Mouse (Mus musculus): Measurements from ENCODE around the gene Gm9821. TPM values are rescaled to one million over a fixed set of nuclear protein-coding genes. Genes with fewer than 3 reads are reported as not detected.

The Gm9821 gene
- polyA plus RNA-seq, 1 experiment from 2014 or later = 0.33 TPM

GRCm38 (mm10) chr2:91923415-91924337 lies 21.8 kb upstream of the Gm9821 start:
- peak overlapping the region; percentile 44 for H3K4me3 ChIP-seq (ENCODE audit: low read length)
- H3K27ac ChIP-seq (ENCODE audit: low read length) = no peak overlapping the region
- peaks cover 20% of the 10 kb centered on the region for H3K4me1 ChIP-seq (replicated peaks; ENCODE audit: control insufficient read depth, insufficient read depth, low read length)
- no peaks in the 10 kb centered on the region for H3K36me3 ChIP-seq (ENCODE audit: control insufficient read depth, insufficient read depth, low read length)
- ATAC-seq (ENCODE audit: low read depth) = peak; percentile 37; the same call in 1 of the 2 replicates
- peaks cover 40% of the 10 kb centered on the region for H3K27me3 ChIP-seq (ENCODE audit: control insufficient read depth, insufficient read depth, low read depth, low read length)
- no peaks in the 10 kb centered on the region for H3K9me3 ChIP-seq (ENCODE audit: control insufficient read depth, low read length)
- 2% methylated on average over 54 of the region's 54 CpGs for WGBS
- H3K9ac ChIP-seq (ENCODE audit: low read length) = peak overlapping the region; percentile 38; the same call in 1 of the 2 replicates
- peak overlapping the region; percentile 62 for H3K4me2 ChIP-seq (ENCODE audit: low read depth, low read length)

GRCm38 (mm10) chr2:91924726-91925125 lies 20.8 kb upstream of the Gm9821 start:
- Histone ChIP-seq H3K27me3 (ENCODE audit: control insufficient read depth, insufficient read depth, low read depth, low read length) (peaks cover 40% of the 10 kb centered on the region), H3K9me3 (ENCODE audit: control insufficient read depth, low read length) (no peaks in the 10 kb centered on the region), H3K36me3 (ENCODE audit: control insufficient read depth, insufficient read depth, low read length) (no peaks in the 10 kb centered on the region), H3K4me2 (ENCODE audit: low read depth, low read length) (no peak overlapping the region), H3K27ac (ENCODE audit: low read length) (no peak overlapping the region), H3K4me3 (ENCODE audit: low read length) (no peak overlapping the region), H3K4me1 (replicated peaks; ENCODE audit: control insufficient read depth, insufficient read depth, low read length) (peaks cover 21% of the 10 kb centered on the region), H3K9ac (ENCODE audit: low read length) (no peak overlapping the region)
- no peak for ATAC-seq (ENCODE audit: low read depth)
- 79% methylated on average over 1 of the region's 1 CpGs for WGBS

GRCm38 (mm10) chr2:91925442-91925841 lies 20.1 kb upstream of the Gm9821 start:
- Histone ChIP-seq H3K4me1 (replicated peaks; ENCODE audit: control insufficient read depth, insufficient read depth, low read length) (peaks cover 28% of the 10 kb centered on the region), H3K27ac (ENCODE audit: low read length) (no peak overlapping the region), H3K4me3 (ENCODE audit: low read length) (no peak overlapping the region), H3K9me3 (ENCODE audit: control insufficient read depth, low read length) (no peaks in the 10 kb centered on the region), H3K4me2 (ENCODE audit: low read depth, low read length) (no peak overlapping the region), H3K36me3 (ENCODE audit: control insufficient read depth, insufficient read depth, low read length) (no peaks in the 10 kb centered on the region), H3K27me3 (ENCODE audit: control insufficient read depth, insufficient read depth, low read depth, low read length) (peaks cover 38% of the 10 kb centered on the region), H3K9ac (ENCODE audit: low read length) (no peak overlapping the region)
- WGBS = 63% methylated on average over 15 of the region's 15 CpGs
- no peak for ATAC-seq (ENCODE audit: low read depth)

- WGBS = 83% methylated on average over 3 of the region's 3 CpGs
- Histone ChIP-seq H3K27ac (ENCODE audit: low read length) (no peak within 1 kb of the TSS), H3K4me1 (replicated peaks; ENCODE audit: control insufficient read depth, insufficient read depth, low read length) (peaks cover 26% of the 10 kb centered on the region), H3K9me3 (ENCODE audit: control insufficient read depth, low read length) (no peaks in the 10 kb centered on the region), H3K36me3 (ENCODE audit: control insufficient read depth, insufficient read depth, low read length) (no peaks in the 10 kb centered on the region), H3K4me3 (ENCODE audit: low read length) (no peak within 1 kb of the TSS), H3K9ac (ENCODE audit: low read length) (no peak within 1 kb of the TSS), H3K4me2 (ENCODE audit: low read depth, low read length) (peak within 1 kb of the TSS; percentile 31; the same call in 1 of the 2 replicates), H3K27me3 (ENCODE audit: control insufficient read depth, insufficient read depth, low read depth, low read length) (peaks cover 24% of the 10 kb centered on the region)
- ATAC-seq (ENCODE audit: low read depth) = no peak
Measured at GRCm38 (mm10) chr2:91926949-91927348, 18.6 kb upstream of the Gm9821 start, which contains the start of gene Chrm4. TSS of gene Chrm4 (plus strand) at chr2:91927249.

- H3K4me3 ChIP-seq (ENCODE audit: low read length) = no peak overlapping the region
- peaks cover under 1% of the 10 kb centered on the region; the same call in 1 of the 2 replicates for H3K36me3 ChIP-seq (ENCODE audit: control insufficient read depth, insufficient read depth, low read length)
- ATAC-seq (ENCODE audit: low read depth) = no peak
- peaks cover 14% of the 10 kb centered on the region for H3K27me3 ChIP-seq (ENCODE audit: control insufficient read depth, insufficient read depth, low read depth, low read length)
- peak overlapping the region; percentile 31; the same call in 1 of the 2 replicates for H3K4me2 ChIP-seq (ENCODE audit: low read depth, low read length)
- no peak overlapping the region for H3K27ac ChIP-seq (ENCODE audit: low read length)
- no peak overlapping the region for H3K9ac ChIP-seq (ENCODE audit: low read length)
- WGBS = 40% methylated on average over 34 of the region's 34 CpGs
- peaks cover 30% of the 10 kb centered on the region for H3K4me1 ChIP-seq (replicated peaks; ENCODE audit: control insufficient read depth, insufficient read depth, low read length)
- H3K9me3 ChIP-seq (ENCODE audit: control insufficient read depth, low read length) = no peaks in the 10 kb centered on the region
Measured at GRCm38 (mm10) chr2:91927826-91928533, 17.5 kb upstream of the Gm9821 start.

GRCm38 (mm10) chr2:91928534-91929350 lies 16.8 kb upstream of the Gm9821 start:
- H3K27me3 ChIP-seq (ENCODE audit: control insufficient read depth, insufficient read depth, low read depth, low read length) = peaks cover 10% of the 10 kb centered on the region
- 67% methylated on average over 23 of the region's 23 CpGs for WGBS
- H3K36me3 ChIP-seq (ENCODE audit: control insufficient read depth, insufficient read depth, low read length) = peaks cover 2% of the 10 kb centered on the region; the same call in 1 of the 2 replicates
- no peak for ATAC-seq (ENCODE audit: low read depth)
- H3K4me2 ChIP-seq (ENCODE audit: low read depth, low read length) = no peak overlapping the region
- no peak overlapping the region for H3K9ac ChIP-seq (ENCODE audit: low read length)
- no peak overlapping the region for H3K27ac ChIP-seq (ENCODE audit: low read length)
- no peak overlapping the region for H3K4me3 ChIP-seq (ENCODE audit: low read length)
- H3K9me3 ChIP-seq (ENCODE audit: control insufficient read depth, low read length) = no peaks in the 10 kb centered on the region
- peaks cover 30% of the 10 kb centered on the region for H3K4me1 ChIP-seq (replicated peaks; ENCODE audit: control insufficient read depth, insufficient read depth, low read length)

- Histone ChIP-seq H3K9ac (ENCODE audit: low read length) (no peak overlapping the region; the same call in 1 of the 2 replicates), H3K4me2 (ENCODE audit: low read depth, low read length) (no peak overlapping the region), H3K4me3 (ENCODE audit: low read length) (no peak overlapping the region), H3K27me3 (ENCODE audit: control insufficient read depth, insufficient read depth, low read depth, low read length) (peaks cover 4% of the 10 kb centered on the region), H3K4me1 (replicated peaks; ENCODE audit: control insufficient read depth, insufficient read depth, low read length) (peaks cover 28% of the 10 kb centered on the region), H3K27ac (ENCODE audit: low read length) (no peak overlapping the region), H3K36me3 (ENCODE audit: control insufficient read depth, insufficient read depth, low read length) (peaks cover 2% of the 10 kb centered on the region; the same call in 1 of the 2 replicates), H3K9me3 (ENCODE audit: control insufficient read depth, low read length) (no peaks in the 10 kb centered on the region)
- WGBS = 59% methylated on average over 3 of the region's 3 CpGs
- no peak for ATAC-seq (ENCODE audit: low read depth)
Measured at GRCm38 (mm10) chr2:91929455-91929854, 16.0 kb upstream of the Gm9821 start.

- Histone ChIP-seq H3K4me1 (replicated peaks; ENCODE audit: control insufficient read depth, insufficient read depth, low read length) (peaks cover 28% of the 10 kb centered on the region), H3K4me3 (ENCODE audit: low read length) (peak overlapping the region; percentile 70), H3K27ac (ENCODE audit: low read length) (no peak overlapping the region), H3K9me3 (ENCODE audit: control insufficient read depth, low read length) (no peaks in the 10 kb centered on the region), H3K27me3 (ENCODE audit: control insufficient read depth, insufficient read depth, low read depth, low read length) (peaks cover under 1% of the 10 kb centered on the region; the same call in 1 of the 2 replicates), H3K4me2 (ENCODE audit: low read depth, low read length) (peak overlapping the region; percentile 61), H3K9ac (ENCODE audit: low read length) (peak overlapping the region; percentile 88), H3K36me3 (ENCODE audit: control insufficient read depth, insufficient read depth, low read length) (peaks cover 2% of the 10 kb centered on the region; the same call in 1 of the 2 replicates)
- 12% methylated on average over 12 of the region's 12 CpGs for WGBS
- no peak for ATAC-seq (ENCODE audit: low read depth)
Measured at GRCm38 (mm10) chr2:91929936-91930335, 15.6 kb upstream of the Gm9821 start.

Data from lung, embryonic 16.5 days (tissue).